Mouse (Mus musculus) heart, adult 2 months (tissue): Measurements from ENCODE around the gene Ascc1.

Experiments
- CTCF ChIP-seq: fragments of 200-600 bp; IDR thresholded peaks from 2 replicates; pipeline ENCODE4 v1.8.1; 2022; ENCODE audit warnings: antibody characterized with exemption, mild to moderate bottlenecking, moderate library complexity
- EP300 ChIP-seq: fragments of 200-500 bp; IDR thresholded peaks from 2 replicates; pipeline ENCODE4 v1.6.1; 2011; ENCODE audit warnings: low read depth, low read length, control low read depth; ENCODE audit not compliant: insufficient read depth
- POLR2A ChIP-seq: fragments of 200-500 bp; IDR thresholded peaks from 2 replicates; pipeline ENCODE4 v1.6.1; 2011; ENCODE audit warnings: mild to moderate bottlenecking, low read depth, low read length, control low read depth; ENCODE audit not compliant: insufficient read depth

- TF ChIP-seq CTCF: no peak
- TF ChIP-seq POLR2A: peak; percentile 72
- no peak for TF ChIP-seq EP300
Measured at GRCm38 (mm10) chr10:60003213-60003752, 678 bp downstream of the Ascc1 start.
